Mouse (Mus musculus) liver, embryonic 12.5 days (tissue): ENCODE measurements around the gene Cfap74. TPM values are rescaled to one million over a fixed set of nuclear protein-coding genes. Genes with fewer than 3 reads are reported as not detected.

ENCODE experiments used
- polyA plus RNA-seq: library from polyadenylated mRNA; unstranded; fragments of >200 nt; fragmentation: Nextera tagmentation; extraction: Ambion mirVana; gene quantifications from 2 replicates; pipeline ENCODE4 v1.2.1, GENCODE M21; 2016

Cfap74 gene
- polyA plus RNA-seq, 1 experiment from 2014 or later: 0.39 TPM

Other genes with a start within 250 kb of the Cfap74 start
- gene Ski, start 186.6 kb upstream of the Cfap74 start, polyA plus RNA-seq: 3.5 and 3.8 TPM in 2 replicates
- 25.8 and 31.2 TPM in 2 replicates for gene Faap20, start 159.4 kb upstream of the Cfap74 start, polyA plus RNA-seq
- gene Prkcz, start 47.8 kb upstream of the Cfap74 start, polyA plus RNA-seq: 3.7 and 4.2 TPM in 2 replicates
- gene Gabrd, start 11.1 kb upstream of the Cfap74 start, polyA plus RNA-seq: not detected in 2 replicates
- not detected in 2 replicates for gene Tmem52, start 59.9 kb downstream of the Cfap74 start, polyA plus RNA-seq
- 174 and 177 TPM in 2 replicates for gene Gnb1, start 82.2 kb downstream of the Cfap74 start, polyA plus RNA-seq
- gene Nadk, start 153.2 kb downstream of the Cfap74 start, polyA plus RNA-seq: 75.9 and 78.0 TPM in 2 replicates
- gene Slc35e2, start 192.2 kb downstream of the Cfap74 start, polyA plus RNA-seq: 7.1 and 7.3 TPM in 2 replicates
- 41.1 and 45.5 TPM in 2 replicates for gene Cdk11b, start 215.7 kb downstream of the Cfap74 start, polyA plus RNA-seq
- gene Gm10563, start 236.2 kb downstream of the Cfap74 start, polyA plus RNA-seq: not detected in 2 replicates
- gene Mmp23, start 244.2 kb downstream of the Cfap74 start, polyA plus RNA-seq: 8.1 and 9.2 TPM in 2 replicates